Mouse (Mus musculus): ENCODE measurements around the gene Clstn1.

- TF ChIP-seq CTCF (IDR thresholded peaks at IDR 0.05; ENCODE audit: low read depth, low read length), result no peak
- no peak for TF ChIP-seq POLR2A (IDR thresholded peaks at IDR 0.05; ENCODE audit: insufficient read depth, low read length)
Observed at GRCm38 (mm10) chr4:149660598-149660997, 74.3 kb downstream of the Clstn1 start.

Data from ES-Bruce4 (cell line).